In the genomic region with DNA sequence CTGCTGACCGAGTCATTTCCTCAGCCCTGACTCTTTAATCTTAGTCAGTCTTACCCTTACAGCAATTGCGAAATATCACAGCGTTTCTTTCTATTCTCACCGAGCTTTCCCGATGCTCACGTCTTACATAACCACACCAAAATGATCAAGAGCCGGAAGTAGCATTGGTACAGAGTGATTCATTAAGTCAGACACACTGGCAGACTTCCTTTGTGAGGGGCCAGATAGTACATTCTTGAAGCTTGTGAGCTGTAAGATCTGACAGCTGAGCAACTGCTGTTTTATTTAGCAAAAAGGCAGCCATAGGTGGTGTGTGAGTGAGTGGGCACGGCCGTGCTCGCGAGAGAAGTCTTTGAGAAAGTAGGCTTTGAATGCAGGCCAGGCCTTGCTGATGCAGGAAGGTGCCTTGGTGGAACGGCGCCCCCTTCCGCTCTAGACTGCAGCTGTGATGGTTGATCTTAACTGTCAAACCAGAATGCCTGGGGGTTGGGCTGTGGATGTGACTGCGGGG, we compare ENCODE assay signal across 10 mouse cellular contexts. TPM values are rescaled to one million over a fixed set of nuclear protein-coding genes. Genes with fewer than 3 reads are reported as not detected.
DNase-seq lines count a peak whose midpoint lies in the region; ATAC-seq and TF ChIP-seq lines count a peak whose summit lies in the region.
"Had no signal": no experiment of that assay in that cellular context is flagged by ENCODE, and none has a peak within 500 bp of the region (broad histone marks: within the 10 kb centered on the region; RNA-seq: fewer than 3 reads in every experiment).

No protein-coding gene starts in this region.

- no peak overlapping the region for H3K9ac ChIP-seq in midbrain, postnatal 0 days (replicated peaks; ENCODE audit: low read length, poor library complexity, severe bottlenecking)
- H3K9ac ChIP-seq in midbrain, embryonic 15.5 days = no peak overlapping the region
- no peak overlapping the region for H3K9ac ChIP-seq in midbrain, embryonic 14.5 days (replicated peaks; ENCODE audit: low read length)
- H3K9ac ChIP-seq: embryonic facial prominence, embryonic 13.5 days; neural tube, embryonic 12.5 days had no signal

- TF ChIP-seq CTCF in midbrain, postnatal 0 days (IDR thresholded peaks at IDR 0.05) = 0 out of 2 replicates have a peak, but pooled peaks have one; percentile 12

- no peaks in the 10 kb centered on the region for H3K27me3 ChIP-seq in midbrain, postnatal 0 days (ENCODE audit: insufficient read depth, low read length)
- H3K27me3 ChIP-seq in midbrain, embryonic 15.5 days (replicated peaks) = no peaks in the 10 kb centered on the region
- H3K27me3 ChIP-seq in megakaryocyte, embryonic 14.5 days (replicated peaks) = no peaks in the 10 kb centered on the region
- no peaks in the 10 kb centered on the region for H3K27me3 ChIP-seq in midbrain, embryonic 14.5 days (ENCODE audit: control insufficient read depth, insufficient read depth, low read length)
- H3K27me3 ChIP-seq: embryonic facial prominence, embryonic 13.5 days; neural tube, embryonic 12.5 days had no signal

- WGBS in midbrain, postnatal 0 days = 71% methylated on average over 15 of the region's 15 CpGs
- 72% methylated on average over 15 of the region's 15 CpGs for WGBS in midbrain, embryonic 15.5 days
- 74% methylated on average over 15 of the region's 15 CpGs for WGBS in midbrain, embryonic 14.5 days

- peaks cover 8% of the 10 kb centered on the region for H3K36me3 ChIP-seq in midbrain, postnatal 0 days (ENCODE audit: insufficient read depth, low read length)
- H3K36me3 ChIP-seq in midbrain, embryonic 15.5 days (replicated peaks) = 0 out of 2 replicates have a peak, but pooled peaks cover 3% of the 10 kb centered on the region
- peaks cover 73% of the 10 kb centered on the region for H3K36me3 ChIP-seq in megakaryocyte, embryonic 14.5 days (replicated peaks; ENCODE audit: low read length)
- peaks cover 32% of the 10 kb centered on the region for H3K36me3 ChIP-seq in midbrain, embryonic 14.5 days (ENCODE audit: control insufficient read depth, insufficient read depth, low read length)

- H3K4me1 ChIP-seq in midbrain, postnatal 0 days (ENCODE audit: insufficient read depth, low read length) = no peaks in the 10 kb centered on the region
- 0 out of 2 replicates have a peak, but pooled peaks cover 3% of the 10 kb centered on the region for H3K4me1 ChIP-seq in midbrain, embryonic 15.5 days
- peaks cover 83% of the 10 kb centered on the region for H3K4me1 ChIP-seq in megakaryocyte, embryonic 14.5 days
- no peaks in the 10 kb centered on the region for H3K4me1 ChIP-seq in midbrain, embryonic 14.5 days (ENCODE audit: control insufficient read depth, insufficient read depth, low read length)
- H3K4me1 ChIP-seq: embryonic facial prominence, embryonic 13.5 days; neural tube, embryonic 12.5 days had no signal

- no peak overlapping the region for H3K4me3 ChIP-seq in midbrain, postnatal 0 days (ENCODE audit: low read depth, low read length)
- H3K4me3 ChIP-seq in midbrain, embryonic 15.5 days = no peak overlapping the region
- peak overlapping the region; percentile 74 for H3K4me3 ChIP-seq in megakaryocyte, embryonic 14.5 days (replicated peaks)
- H3K4me3 ChIP-seq in midbrain, embryonic 14.5 days (replicated peaks; ENCODE audit: low read depth, low read length) = no peak overlapping the region
- H3K4me3 ChIP-seq: embryonic facial prominence, embryonic 13.5 days; neural tube, embryonic 12.5 days had no signal

- no peak overlapping the region for H3K4me2 ChIP-seq in midbrain, postnatal 0 days (ENCODE audit: low read depth, low read length, poor library complexity, severe bottlenecking)
- H3K4me2 ChIP-seq in midbrain, embryonic 15.5 days = no peak overlapping the region
- no peak overlapping the region for H3K4me2 ChIP-seq in midbrain, embryonic 14.5 days (ENCODE audit: low read length)
- H3K4me2 ChIP-seq: embryonic facial prominence, embryonic 13.5 days; neural tube, embryonic 12.5 days had no signal

- no peak for DNase-seq in midbrain, postnatal 0 days (ENCODE audit: low spot score)
- peak; percentile 52 to 54 for DNase-seq in frontal cortex, postnatal 14 days (ENCODE audit: low spot score in 2 of 2)
- DNase-seq in left cerebral cortex, adult 18-20 months (ENCODE audit: low spot score in 2 of 2) = peak; percentile 69 to 75
- peak; percentile 93 for DNase-seq in thymus, postnatal 0 days (ENCODE audit: low spot score)
- DNase-seq in midbrain, embryonic 14.5 days = no peak
- DNase-seq in gastrocnemius, postnatal 4 days (ENCODE audit: low spot score in 2 of 2) = no peak

- H3K27ac ChIP-seq in midbrain, postnatal 0 days (ENCODE audit: low read depth, low read length) = no peak overlapping the region
- H3K27ac ChIP-seq in midbrain, embryonic 15.5 days = no peak overlapping the region
- H3K27ac ChIP-seq in midbrain, embryonic 14.5 days (replicated peaks; ENCODE audit: low read depth, low read length) = no peak overlapping the region
- H3K27ac ChIP-seq: embryonic facial prominence, embryonic 13.5 days; neural tube, embryonic 12.5 days had no signal

- no peaks in the 10 kb centered on the region for H3K9me3 ChIP-seq in midbrain, postnatal 0 days (ENCODE audit: low read length)
- no peaks in the 10 kb centered on the region for H3K9me3 ChIP-seq in midbrain, embryonic 15.5 days
- no peaks in the 10 kb centered on the region for H3K9me3 ChIP-seq in megakaryocyte, embryonic 14.5 days
- H3K9me3 ChIP-seq in midbrain, embryonic 14.5 days (ENCODE audit: control insufficient read depth, low read length) = no peaks in the 10 kb centered on the region
- H3K9me3 ChIP-seq: embryonic facial prominence, embryonic 13.5 days; neural tube, embryonic 12.5 days had no signal

- ATAC-seq in midbrain, postnatal 0 days (ENCODE audit: low FRiP score) = no peak
- no peak for ATAC-seq in midbrain, embryonic 15.5 days (replicated peaks)
- no peak for ATAC-seq in midbrain, embryonic 14.5 days (ENCODE audit: low FRiP score, low TSS enrichment)

RNA-seq across cellular contexts. Expression of a gene that starts 32.9 kb away (rescaled TPM):
- 75.2 and 85.5 TPM in 2 replicates for total RNA-seq in midbrain, postnatal 0 days (2014; rRNA removed)
- polyA plus RNA-seq in midbrain, postnatal 0 days (2015; fragmentation: Nextera tagmentation; extraction: Ambion mirVana) = 94.1 and 96.5 TPM in 2 replicates
- polyA plus RNA-seq in midbrain, embryonic 15.5 days (2015; fragmentation: Nextera tagmentation; extraction: Ambion mirVana) = 117 and 126 TPM in 2 replicates
- total RNA-seq in left cerebral cortex, adult 18-20 months (2021) = 10 to 100 TPM; 87.6 to 90.4 TPM
- polyA plus RNA-seq in megakaryocyte, embryonic 14.5 days (2012; ENCODE audit: insufficient read depth, low replicate concordance) = 112 and 330 TPM in 2 replicates
- 44.4 and 45.8 TPM in 2 replicates for polyA plus RNA-seq in thymus, postnatal 0 days (2015; fragmentation: Nextera tagmentation; extraction: Ambion mirVana)
- 96.8 and 106 TPM in 2 replicates for polyA plus RNA-seq in midbrain, embryonic 14.5 days (2014; fragmentation: Nextera tagmentation; extraction: Ambion mirVana)
- total RNA-seq in gastrocnemius, postnatal 4 days (2021) = 10 to 100 TPM; 39.2 to 41.9 TPM

RNA-seq across cellular contexts. Expression of a gene that starts 41.5 kb away (rescaled TPM):
- 44.9 and 67.3 TPM in 2 replicates for total RNA-seq in midbrain, postnatal 0 days (2014; rRNA removed)
- 99.2 and 100 TPM in 2 replicates for polyA plus RNA-seq in midbrain, postnatal 0 days (2015; fragmentation: Nextera tagmentation; extraction: Ambion mirVana)
- 82.4 and 85.5 TPM in 2 replicates for polyA plus RNA-seq in midbrain, embryonic 15.5 days (2015; fragmentation: Nextera tagmentation; extraction: Ambion mirVana)
- total RNA-seq in left cerebral cortex, adult 18-20 months (2021) = 10 to 100 TPM; 18.3 to 22.4 TPM
- polyA plus RNA-seq in megakaryocyte, embryonic 14.5 days (2012; ENCODE audit: insufficient read depth, low replicate concordance) = 13.5 and 55.6 TPM in 2 replicates
- 37.3 and 40.4 TPM in 2 replicates for polyA plus RNA-seq in thymus, postnatal 0 days (2015; fragmentation: Nextera tagmentation; extraction: Ambion mirVana)
- polyA plus RNA-seq in midbrain, embryonic 14.5 days (2014; fragmentation: Nextera tagmentation; extraction: Ambion mirVana) = 76.8 and 79.8 TPM in 2 replicates
- total RNA-seq in gastrocnemius, postnatal 4 days (2021) = 10 to 100 TPM; 11.9 to 15.8 TPM

Comparison
In these comparisons a context has a peak if more than half of its experiments do, and no peak if none do; other contexts are left out.
1. DNase-seq: peak in frontal cortex, postnatal 14 days (2 of 2), left cerebral cortex, adult 18-20 months (2 of 2) and thymus, postnatal 0 days (single experiment); none in midbrain, postnatal 0 days (single experiment), midbrain, embryonic 14.5 days (single experiment) and gastrocnemius, postnatal 4 days (0 of 2).